Mouse (Mus musculus) G1E (cell line): Measurements from ENCODE around the gene Fkbp5. TPM values are rescaled to one million over a fixed set of nuclear protein-coding genes. Genes with fewer than 3 reads are reported as not detected.
"Not testable (repeated sequence)": the region's sequence is repeated elsewhere in the genome, so short reads cannot be mapped to it uniquely, and the experiment has no call there.

Experiments
- ATAC-seq: 2 replicates; pipeline ENCODE4 v1.8.0; 2016; ENCODE audit warnings: mild to moderate bottlenecking; ENCODE audit not compliant: insufficient number of reproducible peaks, poor library complexity, low FRiP score, severe bottlenecking; ENCODE audit errors: extremely low read depth
- DNase-seq: peaks from one replicate; pipeline ENCODE4 v3.0.0; 2012; ENCODE audit warnings: low spot score
- H3K27me3 ChIP-seq: 2 replicates; pipeline ENCODE4 v1.6.1; 2012; ENCODE audit warnings: mild to moderate bottlenecking, low read length, inconsistent platforms; ENCODE audit not compliant: insufficient read depth
- H3K36me3 ChIP-seq: replicated peaks from 2 replicates; pipeline ENCODE3; 2012; ENCODE audit warnings: mild to moderate bottlenecking, inconsistent platforms
- H3K4me1 ChIP-seq: 2 replicates; pipeline ENCODE4 v1.6.1; 2012; ENCODE audit warnings: low read depth, low read length, inconsistent platforms, mixed read lengths; ENCODE audit not compliant: insufficient read depth
- H3K4me3 ChIP-seq: 2 replicates; pipeline ENCODE4 v1.5.1; 2012; ENCODE audit warnings: low read depth, mild to moderate bottlenecking, inconsistent platforms, low read length, moderate library complexity, mixed read lengths
- H3K9me3 ChIP-seq: replicated peaks from 2 replicates; pipeline ENCODE4 v1.6.1; 2012; ENCODE audit warnings: inconsistent platforms
- CTCF ChIP-seq: IDR thresholded peaks from 2 replicates; pipeline ENCODE4 v1.5.1; 2012; ENCODE audit warnings: low read depth, low read length, inconsistent platforms, mixed read lengths
- GATA1 ChIP-seq: IDR thresholded peaks from 2 replicates; pipeline ENCODE4 v1.6.1; 2012; ENCODE audit warnings: borderline replicate concordance, low read length, inconsistent platforms, mixed read lengths
- GATA2 ChIP-seq: IDR thresholded peaks from 2 replicates; pipeline ENCODE4 v1.6.1; 2012; ENCODE audit warnings: low read depth, low read length, inconsistent platforms, borderline replicate concordance
- POLR2AphosphoS5 ChIP-seq: IDR thresholded peaks from 2 replicates; pipeline ENCODE4 v1.6.1; 2012; ENCODE audit warnings: low read depth, low read length, inconsistent platforms; ENCODE audit not compliant: insufficient replicate concordance
- TAL1 ChIP-seq: conservative IDR thresholded peaks from 2 replicates; pipeline ENCODE4 v1.6.1; 2012; ENCODE audit warnings: low read depth, low read length, inconsistent platforms, mixed read lengths
- polyA plus RNA-seq: library from polyadenylated mRNA; stranded (reverse); fragments of >175 nt; gene quantifications from 2 replicates; pipeline ENCODE4 v1.2.3, GENCODE M21; 2012
- total RNA-seq, 2 experiments: library from RNA; stranded (forward) in 1 of 2; stranded (reverse) in 1 of 2; fragments of 200-1000 nt in 1 of 2; fragments of >200 nt in 1 of 2; fragmentation: Nextera tagmentation in 1 of 2; gene quantifications; 2 replicates each; pipeline ENCODE4 v1.2.3; 2014 to 2017

The Fkbp5 gene
- total and polyA plus RNA-seq, 3 experiments, result 11.7 to 36.6 (median 18.5) TPM

- H3K36me3 ChIP-seq, result peaks cover 64% of the 10 kb centered on the region
- ATAC-seq, result no peak
- TF ChIP-seq TAL1 (no peak), POLR2AphosphoS5 (no peak), GATA1 (no peak), CTCF (no peak), GATA2 (no peak)
Measured at GRCm38 (mm10) chr17:28420229-28421051, 96.9 kb downstream of the Fkbp5 start.

GRCm38 (mm10) chr17:28419636-28420035 lies 97.7 kb downstream of the Fkbp5 start:
- Histone ChIP-seq H3K27me3 (no peaks in the 10 kb centered on the region), H3K4me1 (no peaks in the 10 kb centered on the region), H3K4me3 (no peak overlapping the region), H3K36me3 (peaks cover 65% of the 10 kb centered on the region), H3K9me3 (no peaks in the 10 kb centered on the region)
- ATAC-seq (no peak), DNase-seq (no peak)
- TF ChIP-seq CTCF (no peak), TAL1 (no peak), POLR2AphosphoS5 (no peak), GATA1 (no peak), GATA2 (no peak)

More at GRCm38 (mm10) chr17:28420229-28421051, 96.9 kb downstream of the Fkbp5 start:
- no peak for DNase-seq
- no peaks in the 10 kb centered on the region for H3K27me3 ChIP-seq
- H3K4me3 ChIP-seq, result no peak overlapping the region
- no peaks in the 10 kb centered on the region for H3K9me3 ChIP-seq
- H3K4me1 ChIP-seq, result no peaks in the 10 kb centered on the region

GRCm38 (mm10) chr17:28418954-28419353 lies 98.4 kb downstream of the Fkbp5 start:
- Histone ChIP-seq H3K4me1 (no peaks in the 10 kb centered on the region), H3K4me3 (no peak overlapping the region), H3K9me3 (no peaks in the 10 kb centered on the region), H3K27me3 (no peaks in the 10 kb centered on the region), H3K36me3 (peaks cover 66% of the 10 kb centered on the region)
- TF ChIP-seq POLR2AphosphoS5 (no peak), CTCF (no peak), GATA1 (no peak), TAL1 (no peak), GATA2 (no peak)
- DNase-seq, result no peak
- no peak for ATAC-seq

DNA sequence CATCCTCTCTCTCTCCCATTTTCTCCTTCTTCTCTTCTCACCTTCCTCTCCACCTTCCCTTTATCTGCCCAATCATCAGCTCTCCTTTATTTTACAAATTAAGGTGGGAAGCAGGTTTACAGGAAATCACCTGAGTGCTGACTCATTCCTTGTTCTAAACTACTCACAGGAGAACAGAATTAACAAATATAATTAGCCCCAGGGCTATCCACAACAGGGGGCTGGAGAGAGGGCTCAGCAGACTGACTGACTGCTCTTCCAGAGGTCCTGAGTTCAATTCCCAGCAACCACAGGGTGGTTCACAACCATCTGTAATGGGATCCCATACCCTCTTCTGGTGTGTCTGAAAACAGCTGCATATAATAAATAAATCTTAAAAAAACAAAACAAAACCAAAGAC lies 98.8 kb downstream of the Fkbp5 start:
- H3K9me3 ChIP-seq, H3K4me3 ChIP-seq, H3K27me3 ChIP-seq, DNase-seq, ATAC-seq, H3K4me1 ChIP-seq: not testable (repeated sequence)
- peaks cover 67% of the 10 kb centered on the region for H3K36me3 ChIP-seq

GRCm38 (mm10) chr17:28417771-28418170 lies 99.6 kb downstream of the Fkbp5 start:
- ATAC-seq, result no peak
- TF ChIP-seq GATA1 (no peak), GATA2 (no peak), POLR2AphosphoS5 (no peak)
- H3K36me3 ChIP-seq, result peaks cover 67% of the 10 kb centered on the region
- H3K4me1 ChIP-seq, result no peaks in the 10 kb centered on the region
- no peak overlapping the region for H3K4me3 ChIP-seq
- no peak for DNase-seq
- H3K9me3 ChIP-seq, result no peaks in the 10 kb centered on the region
- H3K27me3 ChIP-seq, result no peaks in the 10 kb centered on the region

GRCm38 (mm10) chr17:28415271-28415670 lies 102.1 kb downstream of the Fkbp5 start:
- DNase-seq (no peak), ATAC-seq (no peak)
- H3K4me3 ChIP-seq, result no peak overlapping the region
- no peaks in the 10 kb centered on the region for H3K9me3 ChIP-seq
- H3K27me3 ChIP-seq, result no peaks in the 10 kb centered on the region
- no peaks in the 10 kb centered on the region for H3K4me1 ChIP-seq
- TF ChIP-seq GATA1 (no peak), CTCF (no peak), POLR2AphosphoS5 (no peak), GATA2 (no peak), TAL1 (no peak)
- peaks cover 67% of the 10 kb centered on the region for H3K36me3 ChIP-seq
